Mouse (Mus musculus): ENCODE data around the gene Mllt6. TPM values are rescaled to one million over a fixed set of nuclear protein-coding genes. Genes with fewer than 3 reads are reported as not detected.

Mllt6 gene
- polyA plus RNA-seq, 1 experiment from 2014 or later: 2.5 TPM

GRCm38 (mm10) chr11:97694921-97695711 is 31.9 kb downstream of the Mllt6 start:
- Histone ChIP-seq H3K27me3 (ENCODE audit: control insufficient read depth, insufficient read depth, low read length) (no peaks in the 10 kb centered on the region), H3K9me3 (replicated peaks; ENCODE audit: control insufficient read depth, low read length) (no peaks in the 10 kb centered on the region), H3K4me1 (ENCODE audit: control insufficient read depth, insufficient read depth, low read length) (peaks cover 40% of the 10 kb centered on the region), H3K9ac (ENCODE audit: low read length) (peak overlapping the region; percentile 35), H3K4me2 (ENCODE audit: low read depth, low read length) (peak overlapping the region; percentile 31), H3K4me3 (replicated peaks; ENCODE audit: low read length) (0 out of 2 replicates have a peak overlapping the region, but pooled peaks have one; percentile 13), H3K27ac (ENCODE audit: low read length) (peak overlapping the region; percentile 79), H3K36me3 (ENCODE audit: control insufficient read depth, insufficient read depth, low read length) (0 out of 2 replicates have a peak, but pooled peaks cover 22% of the 10 kb centered on the region)
- 46% methylated on average over 17 of the region's 17 CpGs for WGBS
- ATAC-seq (ENCODE audit: insufficient read depth, low FRiP score): peak; percentile 18; the same call in 1 of the 2 replicates

- H3K4me2 ChIP-seq (ENCODE audit: low read depth, low read length): peak overlapping the region; percentile 31
- ATAC-seq (ENCODE audit: insufficient read depth, low FRiP score): no peak
- 39% methylated on average over 9 of the region's 9 CpGs for WGBS
- H3K9me3 ChIP-seq (replicated peaks; ENCODE audit: control insufficient read depth, low read length): no peaks in the 10 kb centered on the region
- H3K36me3 ChIP-seq (ENCODE audit: control insufficient read depth, insufficient read depth, low read length): 0 out of 2 replicates have a peak, but pooled peaks cover 16% of the 10 kb centered on the region
- H3K27ac ChIP-seq (ENCODE audit: low read length): peak overlapping the region; percentile 79
- H3K9ac ChIP-seq (ENCODE audit: low read length): peak overlapping the region; percentile 20; the same call in 1 of the 2 replicates
- H3K4me1 ChIP-seq (ENCODE audit: control insufficient read depth, insufficient read depth, low read length): peaks cover 41% of the 10 kb centered on the region
- no peaks in the 10 kb centered on the region for H3K27me3 ChIP-seq (ENCODE audit: control insufficient read depth, insufficient read depth, low read length)
- H3K4me3 ChIP-seq (replicated peaks; ENCODE audit: low read length): no peak overlapping the region
Observed at GRCm38 (mm10) chr11:97695712-97696401, 32.6 kb downstream of the Mllt6 start.

DNA sequence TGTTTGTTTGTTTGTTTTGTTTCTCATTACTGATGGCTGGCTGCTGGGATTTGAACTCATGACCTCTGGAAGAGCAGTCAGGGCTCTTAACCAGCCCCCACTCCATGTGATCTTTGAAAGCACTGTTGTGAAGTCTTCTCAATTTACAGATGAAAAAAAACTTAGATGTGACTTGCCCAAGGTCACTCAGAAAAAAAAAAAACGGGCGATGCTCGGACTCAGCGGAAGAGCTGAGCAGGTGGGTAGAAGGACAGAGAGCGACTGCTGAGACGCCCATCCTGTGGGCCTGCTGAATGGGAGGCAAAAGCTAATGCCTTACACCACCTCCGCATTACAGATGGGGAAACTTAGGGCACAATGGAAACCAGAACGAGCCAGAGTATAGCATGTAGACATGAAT is 33.5 kb downstream of the Mllt6 start:
- peaks cover 49% of the 10 kb centered on the region for H3K4me1 ChIP-seq (ENCODE audit: control insufficient read depth, insufficient read depth, low read length)
- no peak overlapping the region for H3K4me2 ChIP-seq (ENCODE audit: low read depth, low read length)
- no peak overlapping the region for H3K4me3 ChIP-seq (replicated peaks; ENCODE audit: low read length)
- no peak overlapping the region for H3K9ac ChIP-seq (ENCODE audit: low read length)
- WGBS: 63% methylated on average over 8 of the region's 8 CpGs
- 0 out of 2 replicates have a peak, but pooled peaks cover 10% of the 10 kb centered on the region for H3K36me3 ChIP-seq (ENCODE audit: control insufficient read depth, insufficient read depth, low read length)
- no peak overlapping the region; the same call in 1 of the 2 replicates for H3K27ac ChIP-seq (ENCODE audit: low read length)
- no peak for ATAC-seq (ENCODE audit: insufficient read depth, low FRiP score)
- no peaks in the 10 kb centered on the region for H3K27me3 ChIP-seq (ENCODE audit: control insufficient read depth, insufficient read depth, low read length)
- H3K9me3 ChIP-seq (replicated peaks; ENCODE audit: control insufficient read depth, low read length): no peaks in the 10 kb centered on the region

GRCm38 (mm10) chr11:97697199-97697890 is 34.1 kb downstream of the Mllt6 start:
- Histone ChIP-seq H3K9ac (ENCODE audit: low read length) (peak overlapping the region; percentile 98), H3K27ac (ENCODE audit: low read length) (peak overlapping the region; percentile 100), H3K9me3 (replicated peaks; ENCODE audit: control insufficient read depth, low read length) (no peaks in the 10 kb centered on the region), H3K4me2 (ENCODE audit: low read depth, low read length) (peak overlapping the region; percentile 95), H3K4me1 (ENCODE audit: control insufficient read depth, insufficient read depth, low read length) (peaks cover 54% of the 10 kb centered on the region), H3K4me3 (replicated peaks; ENCODE audit: low read length) (peak overlapping the region; percentile 93), H3K27me3 (ENCODE audit: control insufficient read depth, insufficient read depth, low read length) (no peaks in the 10 kb centered on the region), H3K36me3 (ENCODE audit: control insufficient read depth, insufficient read depth, low read length) (0 out of 2 replicates have a peak, but pooled peaks cover 6% of the 10 kb centered on the region)
- WGBS: 48% methylated on average over 11 of the region's 11 CpGs
- no peak for ATAC-seq (ENCODE audit: insufficient read depth, low FRiP score)

DNA sequence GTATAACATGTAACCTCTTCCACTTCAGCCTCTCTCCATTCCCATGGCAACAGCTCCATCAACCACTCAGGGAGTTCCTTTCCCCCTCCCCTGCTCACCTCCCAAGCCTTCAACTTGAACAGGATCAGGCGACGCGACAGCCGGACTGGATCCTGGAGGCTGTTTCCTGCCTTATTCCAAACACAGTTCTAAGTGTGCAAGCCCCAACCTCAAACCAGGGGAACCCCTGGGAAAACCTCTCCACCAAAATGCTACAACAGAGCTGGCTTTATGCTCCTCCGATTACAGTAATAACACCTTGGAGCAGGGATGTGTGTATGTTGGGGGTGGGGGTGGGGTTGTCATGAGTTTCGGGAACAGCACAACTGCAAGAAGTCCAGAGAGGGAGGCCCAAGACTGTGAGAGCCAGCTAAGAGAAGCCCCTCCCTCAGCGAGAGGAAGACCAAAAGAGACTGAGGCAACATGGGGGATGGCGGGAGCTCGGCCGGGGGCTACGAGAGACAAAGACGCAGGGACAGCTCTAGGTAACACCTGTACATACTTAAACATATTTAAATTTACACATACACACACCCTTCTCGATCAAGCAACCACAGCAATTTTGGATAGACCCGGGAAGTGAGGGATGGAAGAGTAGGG is 34.8 kb downstream of the Mllt6 start:
- Histone ChIP-seq H3K9ac (ENCODE audit: low read length) (peak overlapping the region; percentile 98), H3K27ac (ENCODE audit: low read length) (peak overlapping the region; percentile 100), H3K4me1 (ENCODE audit: control insufficient read depth, insufficient read depth, low read length) (peaks cover 54% of the 10 kb centered on the region), H3K36me3 (ENCODE audit: control insufficient read depth, insufficient read depth, low read length) (no peaks in the 10 kb centered on the region), H3K9me3 (replicated peaks; ENCODE audit: control insufficient read depth, low read length) (no peaks in the 10 kb centered on the region), H3K27me3 (ENCODE audit: control insufficient read depth, insufficient read depth, low read length) (no peaks in the 10 kb centered on the region), H3K4me3 (replicated peaks; ENCODE audit: low read length) (peak overlapping the region; percentile 93), H3K4me2 (ENCODE audit: low read depth, low read length) (peak overlapping the region; percentile 95)
- WGBS: 3% methylated on average over 14 of the region's 14 CpGs
- no peak for ATAC-seq (ENCODE audit: insufficient read depth, low FRiP score)

GRCm38 (mm10) chr11:97698741-97699611 is 35.8 kb downstream of the Mllt6 start:
- H3K27ac ChIP-seq (ENCODE audit: low read length): peak overlapping the region; percentile 100
- H3K4me3 ChIP-seq (replicated peaks; ENCODE audit: low read length): peak overlapping the region; percentile 93
- 0 out of 2 replicates have a peak, but pooled peaks have one; percentile 1 for ATAC-seq (ENCODE audit: insufficient read depth, low FRiP score)
- H3K9ac ChIP-seq (ENCODE audit: low read length): peak overlapping the region; percentile 98
- H3K4me2 ChIP-seq (ENCODE audit: low read depth, low read length): peak overlapping the region; percentile 95
- no peaks in the 10 kb centered on the region for H3K9me3 ChIP-seq (replicated peaks; ENCODE audit: control insufficient read depth, low read length)
- H3K27me3 ChIP-seq (ENCODE audit: control insufficient read depth, insufficient read depth, low read length): no peaks in the 10 kb centered on the region
- no peaks in the 10 kb centered on the region for H3K36me3 ChIP-seq (ENCODE audit: control insufficient read depth, insufficient read depth, low read length)
- whole genome bisulfite sequencing: under 1% methylated on average over 61 of the region's 63 CpGs
- H3K4me1 ChIP-seq (ENCODE audit: control insufficient read depth, insufficient read depth, low read length): peaks cover 55% of the 10 kb centered on the region

DNA sequence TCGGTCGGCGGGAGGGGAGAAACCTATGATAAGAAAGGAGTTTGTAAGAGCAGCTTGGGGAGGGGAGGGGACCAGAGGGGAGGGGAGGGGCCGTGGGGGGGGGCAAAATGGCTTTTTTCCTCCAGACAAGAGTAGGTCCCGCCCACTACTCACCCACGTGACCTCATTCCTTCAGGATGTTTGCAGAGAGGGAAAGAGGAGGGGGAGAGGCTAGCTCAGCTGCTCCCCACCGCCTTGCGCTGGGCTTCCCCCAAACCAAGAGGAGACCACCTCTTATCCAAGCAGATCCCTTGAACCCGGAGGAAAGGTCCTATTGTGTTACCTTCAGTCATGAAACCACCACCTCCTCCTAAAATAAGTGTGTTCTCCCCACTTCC is 36.4 kb downstream of the Mllt6 start:
- Histone ChIP-seq H3K4me1 (ENCODE audit: control insufficient read depth, insufficient read depth, low read length) (peaks cover 55% of the 10 kb centered on the region), H3K27me3 (ENCODE audit: control insufficient read depth, insufficient read depth, low read length) (no peaks in the 10 kb centered on the region)
- WGBS: 0% methylated on average over 6 of the region's 9 CpGs

More for the DNA sequence above, 36.4 kb downstream of the Mllt6 start:
- H3K36me3 ChIP-seq (ENCODE audit: control insufficient read depth, insufficient read depth, low read length): no peaks in the 10 kb centered on the region
- peak overlapping the region; percentile 100 for H3K27ac ChIP-seq (ENCODE audit: low read length)
- peak; percentile 59 for ATAC-seq (ENCODE audit: insufficient read depth, low FRiP score)
- H3K4me2 ChIP-seq (ENCODE audit: low read depth, low read length): peak overlapping the region; percentile 95
- H3K9ac ChIP-seq (ENCODE audit: low read length): peak overlapping the region; percentile 98
- no peaks in the 10 kb centered on the region for H3K9me3 ChIP-seq (replicated peaks; ENCODE audit: control insufficient read depth, low read length)
- H3K4me3 ChIP-seq (replicated peaks; ENCODE audit: low read length): peak overlapping the region; percentile 93
